Mouse (Mus musculus) ES-CJ7 (cell line): ENCODE data around the gene Dnajc28.

ENCODE experiments used
- DNase-seq: peaks from one replicate; pipeline ENCODE4 v3.0.0; 2011; ENCODE audit warnings: low read depth, low spot score

The Dnajc28 gene

GRCm38 (mm10) chr16:91588703-91589102 lies 30.1 kb downstream of the Dnajc28 start:
- DNase-seq = no peak

- DNase-seq = peak; percentile 56
Measured at GRCm38 (mm10) chr16:91587730-91588453, 30.9 kb downstream of the Dnajc28 start.

- DNase-seq = no peak
Measured at GRCm38 (mm10) chr16:91586244-91586643, 32.6 kb downstream of the Dnajc28 start.

GRCm38 (mm10) chr16:91585617-91586016 lies 33.2 kb downstream of the Dnajc28 start:
- no peak for DNase-seq

GRCm38 (mm10) chr16:91582307-91582706 lies 36.5 kb downstream of the Dnajc28 start:
- peak; percentile 61 for DNase-seq

GRCm38 (mm10) chr16:91578980-91579720 lies 39.7 kb downstream of the Dnajc28 start:
- DNase-seq = no peak

- DNase-seq = no peak
Measured at GRCm38 (mm10) chr16:91575151-91575550, 43.7 kb downstream of the Dnajc28 start.

GRCm38 (mm10) chr16:91571105-91571504 lies 47.7 kb downstream of the Dnajc28 start:
- DNase-seq = no peak

- DNase-seq = no peak
Measured at GRCm38 (mm10) chr16:91568960-91569359, 49.9 kb downstream of the Dnajc28 start.

- no peak for DNase-seq
Measured at GRCm38 (mm10) chr16:91566002-91566401, 52.8 kb downstream of the Dnajc28 start.

GRCm38 (mm10) chr16:91565292-91565951 lies 53.4 kb downstream of the Dnajc28 start:
- DNase-seq = peak; percentile 59

GRCm38 (mm10) chr16:91564580-91565291 lies 54.1 kb downstream of the Dnajc28 start:
- DNase-seq = peak; percentile 90
